Mouse (Mus musculus): ENCODE measurements at regions not wholly inside any gene's neighbourhood (a gene's known extent, or its start where the extent isn't known, plus 50 kb on each side); places are given as distances from the start of the nearest gene placed in this dataset.
"Not testable (repeated sequence)": the region's sequence is repeated elsewhere in the genome, so short reads cannot be mapped to it uniquely, and the experiment has no call there.

GRCm38 (mm10) chr10:6182400-6182799, 260.2 kb upstream of the Rgs17 start:
- Histone ChIP-seq H3K9ac (replicated peaks; ENCODE audit: low read depth, low read length) (no peak overlapping the region), H3K36me3 (ENCODE audit: control insufficient read depth, insufficient read depth, low read length) (no peaks in the 10 kb centered on the region), H3K4me2 (ENCODE audit: low read depth, low read length) (no peak overlapping the region), H3K27me3 (ENCODE audit: control insufficient read depth, insufficient read depth, low read length) (no peaks in the 10 kb centered on the region), H3K27ac (ENCODE audit: low read depth, low read length) (no peak overlapping the region), H3K9me3 (ENCODE audit: control insufficient read depth, low read length) (no peaks in the 10 kb centered on the region), H3K4me3 (ENCODE audit: low read depth, low read length) (no peak overlapping the region), H3K4me1 (ENCODE audit: control insufficient read depth, insufficient read depth, low read length) (no peaks in the 10 kb centered on the region)
- no peak for ATAC-seq (ENCODE audit: low read depth)
- 84% methylated on average over 5 of the region's 5 CpGs for WGBS

GRCm38 (mm10) chr10:6164311-6164710, 242.1 kb upstream of the Rgs17 start:
- 0% methylated on average over 1 of the region's 1 CpGs for WGBS
- H3K36me3 ChIP-seq (ENCODE audit: control insufficient read depth, insufficient read depth, low read length); H3K4me1 ChIP-seq (ENCODE audit: control insufficient read depth, insufficient read depth, low read length); H3K9me3 ChIP-seq (ENCODE audit: control insufficient read depth, low read length); H3K9ac ChIP-seq (replicated peaks; ENCODE audit: low read depth, low read length); ATAC-seq (ENCODE audit: low read depth); H3K4me2 ChIP-seq (ENCODE audit: low read depth, low read length); H3K4me3 ChIP-seq (ENCODE audit: low read depth, low read length); H3K27me3 ChIP-seq (ENCODE audit: control insufficient read depth, insufficient read depth, low read length); H3K27ac ChIP-seq (ENCODE audit: low read depth, low read length): not testable (repeated sequence)

GRCm38 (mm10) chr10:6156941-6157340, 234.7 kb upstream of the Rgs17 start:
- WGBS: 61% methylated on average over 6 of the region's 6 CpGs
- no peak overlapping the region for H3K4me2 ChIP-seq (ENCODE audit: low read depth, low read length)
- no peak for ATAC-seq (ENCODE audit: low read depth)
- no peak overlapping the region for H3K4me3 ChIP-seq (ENCODE audit: low read depth, low read length)
- no peaks in the 10 kb centered on the region for H3K4me1 ChIP-seq (ENCODE audit: control insufficient read depth, insufficient read depth, low read length)
- no peaks in the 10 kb centered on the region for H3K36me3 ChIP-seq (ENCODE audit: control insufficient read depth, insufficient read depth, low read length)
- no peak overlapping the region for H3K9ac ChIP-seq (replicated peaks; ENCODE audit: low read depth, low read length)
- no peak overlapping the region for H3K27ac ChIP-seq (ENCODE audit: low read depth, low read length)
- no peaks in the 10 kb centered on the region for H3K9me3 ChIP-seq (ENCODE audit: control insufficient read depth, low read length)
- H3K27me3 ChIP-seq (ENCODE audit: control insufficient read depth, insufficient read depth, low read length): no peaks in the 10 kb centered on the region

GRCm38 (mm10) chr10:6134091-6134490, 211.9 kb upstream of the Rgs17 start:
- ATAC-seq (ENCODE audit: low read depth): no peak
- H3K9ac ChIP-seq (replicated peaks; ENCODE audit: low read depth, low read length): no peak overlapping the region
- H3K27ac ChIP-seq (ENCODE audit: low read depth, low read length): no peak overlapping the region
- H3K36me3 ChIP-seq (ENCODE audit: control insufficient read depth, insufficient read depth, low read length): no peaks in the 10 kb centered on the region
- H3K4me2 ChIP-seq (ENCODE audit: low read depth, low read length): no peak overlapping the region
- no peak overlapping the region for H3K4me3 ChIP-seq (ENCODE audit: low read depth, low read length)
- H3K4me1 ChIP-seq (ENCODE audit: control insufficient read depth, insufficient read depth, low read length): no peaks in the 10 kb centered on the region
- no peaks in the 10 kb centered on the region for H3K9me3 ChIP-seq (ENCODE audit: control insufficient read depth, low read length)
- H3K27me3 ChIP-seq (ENCODE audit: control insufficient read depth, insufficient read depth, low read length): no peaks in the 10 kb centered on the region

GRCm38 (mm10) chr10:6124423-6124822, 202.2 kb upstream of the Rgs17 start:
- not testable (repeated sequence) for H3K4me2 ChIP-seq (ENCODE audit: low read depth, low read length); ATAC-seq (ENCODE audit: low read depth)

GRCm38 (mm10) chr10:6114883-6115622, 192.9 kb upstream of the Rgs17 start:
- Histone ChIP-seq H3K9ac (replicated peaks; ENCODE audit: low read depth, low read length) (no peak overlapping the region), H3K4me2 (ENCODE audit: low read depth, low read length) (no peak overlapping the region)

More at GRCm38 (mm10) chr10:6124423-6124822, 202.2 kb upstream of the Rgs17 start:
- H3K36me3 ChIP-seq (ENCODE audit: control insufficient read depth, insufficient read depth, low read length); H3K9ac ChIP-seq (replicated peaks; ENCODE audit: low read depth, low read length); H3K27me3 ChIP-seq (ENCODE audit: control insufficient read depth, insufficient read depth, low read length); H3K4me3 ChIP-seq (ENCODE audit: low read depth, low read length); H3K27ac ChIP-seq (ENCODE audit: low read depth, low read length); H3K4me1 ChIP-seq (ENCODE audit: control insufficient read depth, insufficient read depth, low read length); H3K9me3 ChIP-seq (ENCODE audit: control insufficient read depth, low read length): not testable (repeated sequence)

More at GRCm38 (mm10) chr10:6114883-6115622, 192.9 kb upstream of the Rgs17 start:
- Histone ChIP-seq H3K27me3 (ENCODE audit: control insufficient read depth, insufficient read depth, low read length) (no peaks in the 10 kb centered on the region), H3K4me3 (ENCODE audit: low read depth, low read length) (no peak overlapping the region), H3K4me1 (ENCODE audit: control insufficient read depth, insufficient read depth, low read length) (no peaks in the 10 kb centered on the region), H3K27ac (ENCODE audit: low read depth, low read length) (no peak overlapping the region), H3K36me3 (ENCODE audit: control insufficient read depth, insufficient read depth, low read length) (no peaks in the 10 kb centered on the region), H3K9me3 (ENCODE audit: control insufficient read depth, low read length) (no peaks in the 10 kb centered on the region)
- WGBS: 65% methylated on average over 7 of the region's 7 CpGs
- ATAC-seq (ENCODE audit: low read depth): peak; percentile 81; the same call in 1 of the 2 replicates

All from neural tube, embryonic 14.5 days (tissue).